Mouse (Mus musculus): Measurements from ENCODE around the gene Pnpla3.

- TF ChIP-seq GATA1 (IDR thresholded peaks at IDR 0.05; ENCODE audit: low read length) (no peak), TAL1 (IDR thresholded peaks at IDR 0.05; ENCODE audit: low read length) (no peak)
Measured at GRCm38 (mm10) chr15:84171166-84171565, 3.5 kb downstream of the Pnpla3 start.

Data from erythroblast, embryonic 14.5 days (primary cell).